Mouse (Mus musculus): ENCODE results near the gene Agt.

The Agt gene

DNA sequence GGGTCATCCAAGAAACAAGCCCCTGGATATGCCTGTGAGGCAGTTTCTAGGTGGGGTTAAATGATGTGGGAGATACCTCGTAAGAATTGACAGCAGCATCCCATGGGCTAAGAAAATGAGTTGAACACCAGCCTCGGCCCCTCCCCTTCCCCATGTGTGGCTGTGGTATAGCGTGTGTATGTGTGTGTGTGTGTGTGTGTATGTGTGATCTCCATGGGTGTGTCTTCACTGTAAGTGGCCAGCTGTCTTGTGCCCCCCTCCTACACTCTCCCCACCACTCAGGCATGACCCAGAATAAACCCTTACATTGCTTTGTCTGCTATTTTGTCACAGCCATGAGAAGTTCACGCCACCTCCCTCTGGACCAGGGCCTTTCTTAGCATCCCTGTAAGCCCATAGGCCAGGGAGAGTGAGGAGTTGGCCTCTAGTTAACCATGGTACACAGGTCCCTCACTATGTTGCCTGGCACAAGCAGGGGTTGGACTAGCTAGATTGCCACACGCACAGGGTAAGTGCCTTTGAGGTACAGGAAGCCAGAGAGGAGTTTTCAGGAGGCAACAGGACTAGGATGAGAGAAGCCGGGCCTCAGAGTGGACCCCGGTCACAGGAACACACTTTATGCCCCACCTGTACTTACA, 14.3 kb downstream of the Agt start:
- DNase-seq (ENCODE audit: low spot score in 2 of 2): no peak

DNA sequence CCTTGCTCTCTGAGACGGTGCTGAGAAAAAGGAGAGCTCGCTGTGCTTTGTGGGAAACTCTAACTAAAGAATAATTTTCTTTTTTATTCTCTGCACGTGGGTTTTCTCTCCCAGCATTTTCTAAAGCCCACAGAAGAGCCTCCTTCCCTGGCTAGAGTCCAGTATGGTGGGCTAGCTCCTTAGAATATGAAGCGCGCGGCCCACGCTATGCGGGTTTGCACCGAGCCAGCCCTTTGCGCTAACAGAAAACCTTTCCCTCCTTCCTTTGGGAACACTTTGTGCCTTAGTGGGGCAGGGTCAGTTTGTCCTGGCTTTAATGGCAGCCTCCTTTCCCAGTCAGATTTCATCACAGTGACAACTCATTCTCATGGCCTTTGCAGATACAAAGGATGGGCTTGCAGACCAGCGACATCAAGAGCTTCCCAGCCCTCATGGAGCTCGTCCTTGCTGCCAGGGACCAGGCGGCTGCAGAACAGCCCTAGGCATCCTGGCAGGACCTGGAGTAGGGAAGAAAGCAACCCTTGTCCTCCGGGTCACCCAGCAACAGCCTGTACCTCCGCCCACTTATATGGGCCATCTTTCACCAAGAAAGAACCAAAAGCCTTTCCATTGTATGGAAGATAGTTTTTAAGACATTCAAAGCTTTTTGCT, 18.4 kb downstream of the Agt start:
- DNase-seq (ENCODE audit: low spot score in 2 of 2): no peak

- DNase-seq (ENCODE audit: low spot score in 2 of 2): no peak
These were observed 21.3 kb downstream of the Agt start for GRCm38 (mm10) chr8:124548187-124548586.

GRCm38 (mm10) chr8:124547269-124547668, 22.2 kb downstream of the Agt start:
- DNase-seq (ENCODE audit: low spot score in 2 of 2): no peak

DNA sequence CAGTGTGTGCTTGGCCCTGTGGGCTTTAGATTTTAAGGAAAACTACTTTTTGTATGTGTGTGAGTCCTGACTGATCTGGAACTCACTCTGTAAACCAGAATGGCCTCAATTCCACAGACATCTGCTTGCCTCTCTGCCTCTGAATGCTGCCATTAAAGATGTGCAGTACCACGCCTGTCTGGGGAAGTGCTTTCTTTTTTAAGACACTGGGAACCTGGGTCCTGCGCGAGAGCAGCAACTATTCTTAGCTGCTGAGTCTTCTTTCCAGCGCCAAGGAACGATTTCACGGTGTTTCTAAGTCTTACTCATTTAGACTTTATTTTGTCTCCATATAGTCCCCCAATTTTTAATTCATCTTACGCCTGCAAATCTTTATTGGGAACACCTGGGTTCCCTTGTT, 22.7 kb downstream of the Agt start:
- DNase-seq (ENCODE audit: low spot score in 2 of 2): no peak

DNA sequence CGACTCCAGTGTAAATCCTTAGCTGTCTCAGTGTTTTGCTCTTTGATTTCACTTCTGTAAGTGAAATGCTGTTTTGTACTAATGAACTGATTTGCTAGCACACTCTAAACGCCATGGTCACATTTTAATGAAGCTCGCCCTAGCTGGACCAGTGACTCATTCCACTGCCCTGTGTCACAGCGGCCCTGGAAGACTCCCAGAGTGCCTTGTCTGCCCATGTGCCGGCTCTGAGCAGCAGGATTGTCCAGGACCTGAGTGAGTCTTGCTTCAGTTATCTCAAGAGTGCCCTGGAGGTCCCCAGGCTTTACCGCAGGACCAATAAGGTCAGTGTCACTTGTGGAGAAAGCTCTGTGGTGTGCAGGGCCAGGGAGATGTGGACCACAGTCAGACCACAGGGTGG, 23.1 kb downstream of the Agt start:
- no peak for DNase-seq (ENCODE audit: low spot score in 2 of 2)

DNA sequence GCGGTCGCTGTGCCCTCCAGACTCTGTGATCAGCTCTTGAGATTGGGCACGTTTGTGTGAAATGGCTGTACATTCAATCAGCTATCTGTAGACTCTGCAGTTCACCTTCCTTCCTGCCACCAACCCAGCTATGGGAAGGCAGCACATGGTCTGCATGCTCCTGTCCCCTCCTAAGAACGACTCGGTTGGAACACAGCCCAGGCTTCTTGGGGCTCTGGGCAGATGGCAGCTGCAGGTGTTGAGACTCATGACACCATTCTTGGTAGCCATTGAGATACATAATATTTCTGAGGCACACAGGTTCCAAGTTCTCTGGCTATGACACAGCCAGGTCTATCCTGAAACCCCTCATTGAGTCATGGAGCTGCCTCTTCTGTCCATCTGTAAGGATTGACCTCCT, 26.2 kb downstream of the Agt start:
- no peak for DNase-seq (ENCODE audit: low spot score in 2 of 2)

GRCm38 (mm10) chr8:124542001-124542400, 27.5 kb downstream of the Agt start:
- no peak for DNase-seq (ENCODE audit: low spot score in 2 of 2)

DNA sequence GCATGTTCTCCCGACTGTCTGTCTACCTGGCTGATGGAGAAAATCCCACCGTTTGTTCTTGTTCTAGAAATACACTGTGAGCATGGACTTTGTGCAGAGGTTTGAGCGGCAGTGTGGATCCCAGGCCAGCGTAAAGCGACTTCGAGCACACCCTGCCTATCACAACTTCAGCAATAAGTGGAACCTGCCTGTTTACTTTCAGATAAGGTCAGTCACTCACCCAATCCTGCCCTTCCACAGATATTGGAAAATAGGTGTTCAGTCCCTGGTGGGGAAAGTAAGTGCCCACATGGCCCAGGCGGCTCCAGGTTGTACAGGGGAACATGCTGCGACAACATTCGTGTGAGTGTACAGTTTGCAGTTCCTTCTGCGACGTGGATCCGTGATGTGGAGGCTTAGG, 28.6 kb downstream of the Agt start:
- DNase-seq (ENCODE audit: low spot score in 2 of 2): no peak

GRCm38 (mm10) chr8:124535451-124535850, 34.1 kb downstream of the Agt start:
- no peak for DNase-seq (ENCODE audit: low spot score in 2 of 2)

- no peak for DNase-seq (ENCODE audit: low spot score in 2 of 2)
These were observed 36.9 kb downstream of the Agt start for GRCm38 (mm10) chr8:124532626-124533025.

DNA sequence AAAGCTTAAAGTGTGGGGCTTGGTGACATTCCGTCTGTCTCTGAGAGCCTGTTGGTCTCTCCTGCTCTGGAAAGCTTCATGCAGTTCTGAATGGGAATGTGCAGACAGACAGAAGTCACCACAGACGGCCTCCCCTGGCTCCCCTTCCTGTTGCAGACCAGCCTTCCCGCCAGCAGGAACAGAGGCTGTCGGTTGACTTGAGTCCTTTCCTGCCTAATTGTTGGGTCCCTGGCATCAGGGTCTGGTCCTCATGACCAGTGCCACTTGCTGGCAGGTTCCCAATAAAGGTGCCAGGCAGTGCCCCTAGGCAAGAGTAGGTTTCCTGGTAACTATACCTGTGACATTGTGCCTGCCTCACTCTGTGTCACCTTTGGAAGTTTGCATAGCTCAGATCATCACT, 38.5 kb downstream of the Agt start:
- no peak for DNase-seq (ENCODE audit: low spot score in 2 of 2)

DNA sequence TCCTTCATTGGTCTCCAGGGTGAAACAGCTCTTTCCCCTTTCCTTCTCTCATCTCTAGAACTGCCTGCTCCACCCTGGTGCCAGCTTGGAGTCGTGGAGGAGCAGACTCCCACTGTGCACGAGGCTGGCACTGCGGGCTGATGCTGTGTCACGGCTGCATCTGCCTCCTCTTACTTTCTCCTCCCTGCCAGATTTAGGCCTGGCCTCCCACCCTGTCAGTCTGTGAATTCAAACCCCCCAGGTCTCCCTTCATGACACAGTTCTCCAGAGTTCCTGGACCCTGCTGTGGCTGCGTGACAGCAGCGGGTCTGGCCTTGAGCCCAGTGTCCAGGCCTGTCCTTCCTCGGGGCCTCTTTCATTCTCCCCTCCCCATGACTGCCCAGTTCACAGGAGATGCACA, 39.0 kb downstream of the Agt start:
- DNase-seq (ENCODE audit: low spot score in 2 of 2): no peak

- DNase-seq (ENCODE audit: low spot score in 2 of 2): no peak
These were observed 39.4 kb downstream of the Agt start for GRCm38 (mm10) chr8:124530076-124530475.

DNA sequence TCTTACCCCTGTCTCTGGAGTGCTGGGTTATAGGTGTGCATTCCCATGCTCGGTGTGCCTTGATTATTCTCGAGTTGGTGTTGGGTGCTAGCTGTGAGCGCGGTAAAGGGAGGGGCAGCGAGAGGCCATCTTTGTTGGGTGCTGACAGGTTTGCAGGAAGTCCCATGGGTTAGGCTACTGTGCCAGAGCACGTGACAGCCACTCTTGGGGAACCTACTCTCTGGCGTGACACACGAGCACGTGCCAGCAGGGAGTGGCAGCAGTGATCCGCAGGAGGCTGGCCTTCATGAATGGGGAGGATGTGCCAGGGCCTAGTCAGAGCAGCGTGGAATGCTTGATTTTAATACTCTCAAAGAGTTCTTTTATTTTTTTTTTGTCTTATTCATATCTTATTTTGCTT, 43.2 kb downstream of the Agt start:
- DNase-seq (ENCODE audit: low spot score in 2 of 2): no peak

DNA sequence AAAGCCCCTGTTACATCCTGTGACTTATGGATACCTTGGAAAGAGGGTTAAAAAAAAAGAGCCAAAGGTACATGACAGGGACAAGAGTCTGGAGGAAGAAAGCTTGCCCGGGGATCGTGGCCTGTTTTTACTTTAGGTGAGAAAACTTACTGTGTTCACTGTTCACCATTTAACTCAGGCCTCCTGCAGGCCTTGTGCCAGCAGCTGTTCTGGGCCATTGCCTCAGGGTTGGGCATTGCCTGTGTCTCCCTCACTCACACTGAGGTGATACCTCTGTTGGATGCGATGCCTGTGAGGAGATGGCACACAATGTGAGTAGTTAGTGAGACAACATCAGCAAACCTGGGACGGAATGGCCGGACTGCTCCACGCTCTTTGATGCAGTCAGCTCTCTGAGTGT, 47.6 kb downstream of the Agt start:
- DNase-seq (ENCODE audit: low spot score in 2 of 2): no peak

- DNase-seq (ENCODE audit: low spot score in 2 of 2): peak; percentile 83 to 85
These were observed 49.0 kb downstream of the Agt start, which contains the start of gene Cog2 for GRCm38 (mm10) chr8:124520249-124521080. TSS of gene Cog2 (plus strand) at chr8:124520767.

DNA sequence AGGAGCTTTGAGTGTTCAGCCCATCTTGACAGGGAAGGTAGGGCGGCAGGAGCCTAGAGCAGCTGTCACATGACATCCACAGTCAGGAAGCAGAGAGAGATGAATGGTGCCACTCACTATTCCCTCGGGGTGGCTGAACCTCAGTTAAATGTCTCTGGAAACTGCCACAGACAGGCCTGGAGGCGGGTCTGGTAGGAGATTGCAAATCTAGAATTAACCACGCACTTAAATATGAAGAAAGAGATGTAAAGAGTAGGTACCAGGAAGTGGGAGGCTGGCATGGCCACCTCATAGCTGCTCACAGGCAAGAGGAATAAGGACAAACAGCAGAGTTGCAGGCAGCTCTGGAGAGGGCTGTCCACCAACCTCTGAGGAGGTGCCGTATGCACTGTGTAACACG, 52.4 kb downstream of the Agt start:
- DNase-seq (ENCODE audit: low spot score in 2 of 2): no peak

DNA sequence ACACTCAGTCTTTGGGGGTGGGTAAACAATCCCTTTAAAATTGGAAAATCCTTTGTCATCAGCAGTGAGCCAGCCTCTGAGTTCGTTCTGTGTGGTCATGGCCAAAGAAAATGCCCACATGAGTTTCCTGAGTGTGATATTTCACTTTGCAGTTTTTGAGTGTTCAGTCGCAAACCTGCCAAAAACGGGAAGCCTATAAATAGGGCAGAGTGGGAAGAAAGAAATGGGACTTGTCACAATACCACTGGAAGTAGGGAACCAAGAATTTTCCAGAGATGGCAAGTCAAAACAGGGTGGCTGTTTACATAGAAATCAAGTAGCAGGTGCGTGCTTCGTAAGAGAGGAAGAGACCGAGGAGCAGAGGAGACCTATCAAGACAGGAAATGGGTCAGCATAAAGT, 53.0 kb downstream of the Agt start:
- DNase-seq (ENCODE audit: low spot score in 2 of 2): no peak

GRCm38 (mm10) chr8:124516039-124516438, 53.5 kb downstream of the Agt start:
- DNase-seq (ENCODE audit: low spot score in 2 of 2): no peak

GRCm38 (mm10) chr8:124509156-124509555, 60.4 kb downstream of the Agt start:
- no peak for DNase-seq (ENCODE audit: low spot score in 2 of 2)

DNA sequence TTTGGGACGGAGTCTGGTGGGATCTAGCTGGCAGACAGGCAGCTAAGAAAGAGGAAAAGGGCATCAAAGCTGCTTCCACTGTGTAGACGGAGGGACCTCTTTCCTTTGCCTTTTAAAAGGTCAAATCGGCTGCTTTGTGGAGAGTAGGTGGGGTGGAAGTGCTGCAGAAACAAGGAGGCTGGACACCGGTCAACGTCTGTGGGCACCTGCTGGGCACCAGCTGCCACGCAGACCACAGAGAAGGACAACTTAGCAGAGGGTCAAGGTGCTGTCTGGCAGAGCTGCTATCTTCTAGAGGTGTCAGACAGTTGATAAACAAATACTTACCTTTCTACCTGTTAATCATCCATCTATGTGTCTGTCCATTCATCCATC, 61.2 kb downstream of the Agt start:
- no peak for DNase-seq (ENCODE audit: low spot score in 2 of 2)
